Mouse (Mus musculus) cerebellum, adult 2 months (tissue): ENCODE data around the gene Mrps18a. TPM values are rescaled to one million over a fixed set of nuclear protein-coding genes. Genes with fewer than 3 reads are reported as not detected.

Experiments used
- DNase-seq, 2 experiments: peaks; one replicate each; pipeline ENCODE4 v3.0.0; 2021
- H3K27ac ChIP-seq: fragments of 200-500 bp; 2 replicates; pipeline ENCODE4 v1.5.1; 2012; ENCODE audit warnings: low read length, control low read depth, inconsistent platforms; ENCODE audit not compliant: insufficient read depth
- H3K27me3 ChIP-seq: fragments of 200-500 bp; 2 replicates; pipeline ENCODE4 v1.6.1; 2012; ENCODE audit warnings: inconsistent platforms, mild to moderate bottlenecking, low read length, moderate library complexity; ENCODE audit not compliant: control insufficient read depth, insufficient read depth
- H3K4me1 ChIP-seq: fragments of 200-500 bp; 2 replicates; pipeline ENCODE4 v1.6.1; 2011; ENCODE audit warnings: low read length; ENCODE audit not compliant: control insufficient read depth, insufficient read depth
- H3K4me3 ChIP-seq: fragments of 200-500 bp; replicated peaks from 2 replicates; pipeline ENCODE3; 2011; ENCODE audit warnings: mild to moderate bottlenecking, low read depth, low read length, control low read depth; ENCODE audit not compliant: insufficient read depth
- CTCF ChIP-seq: fragments of 200-500 bp; IDR thresholded peaks from 2 replicates; pipeline ENCODE4 v1.5.1; 2011; ENCODE audit warnings: low read depth, mild to moderate bottlenecking, control low read depth, low read length, moderate library complexity, borderline replicate concordance; ENCODE audit not compliant: insufficient read depth
- POLR2A ChIP-seq: fragments of 200-500 bp; IDR thresholded peaks from 2 replicates; pipeline ENCODE4 v1.6.1; 2011; ENCODE audit warnings: low read length, control low read depth, borderline replicate concordance; ENCODE audit not compliant: insufficient read depth
- WGBS: fragments of 180-500 bp; shearing (Covaris S2); methylation state at CpG from one replicate; pipeline ENCODE4 v1.1.7; 2018; 5-methylcytosine and 5-hydroxymethylcytosine counted together
- polyA plus RNA-seq: library from polyadenylated mRNA; depleted of rRNA; stranded (reverse); fragments of >200 nt; gene quantifications from 2 replicates; pipeline ENCODE4 v1.2.3, GENCODE M21; 2012; rRNA removed

The Mrps18a gene
- 131 and 134 TPM in 2 replicates for polyA plus RNA-seq

GRCm38 (mm10) chr17:46110402-46111289 lies at the start of gene Mrps18a:
Gene Mrps18a (plus strand): TSS chr17:46110986.
- Histone ChIP-seq H3K4me1 (no peaks in the 10 kb centered on the region), H3K4me3 (peak within 1 kb of the TSS; percentile 95), H3K27ac (no peak within 1 kb of the TSS), H3K27me3 (no peaks in the 10 kb centered on the region)
- no peak for TF ChIP-seq CTCF
- peak; percentile 96 for TF ChIP-seq POLR2A
- WGBS: 5% methylated on average over 38 of the region's 38 CpGs
- DNase-seq: peak; percentile 87 to 88

GRCm38 (mm10) chr17:46063283-46063973 lies 47.4 kb upstream of the Mrps18a start:
- no peak for TF ChIP-seq CTCF
- TF ChIP-seq POLR2A: no peak
- whole genome bisulfite sequencing: 15% methylated on average over 10 of the region's 10 CpGs
- no peak overlapping the region for H3K27ac ChIP-seq

GRCm38 (mm10) chr17:46063974-46064312 lies 46.8 kb upstream of the Mrps18a start:
- WGBS: 37% methylated on average over 6 of the region's 6 CpGs
- Histone ChIP-seq H3K4me1 (no peaks in the 10 kb centered on the region), H3K27ac (no peak overlapping the region), H3K27me3 (no peaks in the 10 kb centered on the region), H3K4me3 (no peak overlapping the region)
- no peak for DNase-seq
- TF ChIP-seq CTCF (no peak), POLR2A (no peak)

More at GRCm38 (mm10) chr17:46063283-46063973, 47.4 kb upstream of the Mrps18a start:
- Histone ChIP-seq H3K27me3 (no peaks in the 10 kb centered on the region), H3K4me1 (no peaks in the 10 kb centered on the region), H3K4me3 (no peak overlapping the region)
- DNase-seq: no peak

- no peak for TF ChIP-seq POLR2A
- no peak for TF ChIP-seq CTCF
- H3K4me3 ChIP-seq: no peak overlapping the region
- H3K27ac ChIP-seq: no peak overlapping the region
- no peaks in the 10 kb centered on the region for H3K27me3 ChIP-seq
- DNase-seq: no peak
- H3K4me1 ChIP-seq: no peaks in the 10 kb centered on the region
- WGBS: 31% methylated on average over 9 of the region's 9 CpGs
Observed at GRCm38 (mm10) chr17:46070046-46070445, 40.7 kb upstream of the Mrps18a start.

GRCm38 (mm10) chr17:46071531-46071930 lies 39.3 kb upstream of the Mrps18a start:
- no peak overlapping the region for H3K27ac ChIP-seq
- H3K4me1 ChIP-seq: no peaks in the 10 kb centered on the region
- no peaks in the 10 kb centered on the region for H3K27me3 ChIP-seq
- WGBS: 87% methylated on average over 3 of the region's 3 CpGs
- TF ChIP-seq CTCF (no peak), POLR2A (no peak)
- DNase-seq: no peak
- H3K4me3 ChIP-seq: no peak overlapping the region

- Histone ChIP-seq H3K27me3 (no peaks in the 10 kb centered on the region), H3K4me3 (peak overlapping the region; percentile 53), H3K27ac (no peak overlapping the region), H3K4me1 (no peaks in the 10 kb centered on the region)
- DNase-seq: peak; percentile 39 to 41
- TF ChIP-seq CTCF: no peak
- no peak for TF ChIP-seq POLR2A
- 20% methylated on average over 23 of the region's 23 CpGs for WGBS
Observed at GRCm38 (mm10) chr17:46073730-46074301, 37.0 kb upstream of the Mrps18a start.

GRCm38 (mm10) chr17:46074398-46075115 lies 36.2 kb upstream of the Mrps18a start:
- Histone ChIP-seq H3K4me1 (no peaks in the 10 kb centered on the region), H3K4me3 (no peak overlapping the region), H3K27ac (no peak overlapping the region), H3K27me3 (no peaks in the 10 kb centered on the region)
- TF ChIP-seq POLR2A: no peak
- TF ChIP-seq CTCF: no peak
- 40% methylated on average over 7 of the region's 7 CpGs for WGBS
- no peak for DNase-seq
